Mouse (Mus musculus) erythroblast, embryonic 14.5 days (primary cell): ENCODE measurements around the gene Slc4a1.

Experiments used
- GATA1 ChIP-seq: IDR thresholded peaks from 2 replicates; pipeline ENCODE4 v1.6.1; 2012; ENCODE audit warnings: low read length, inconsistent platforms, mixed read lengths
- TAL1 ChIP-seq: IDR thresholded peaks from 3 replicates; pipeline ENCODE4 v1.6.1; 2012; ENCODE audit warnings: low read length, inconsistent platforms, mixed read lengths

GRCm38 (mm10) chr11:102329518-102329917, 36.5 kb downstream of the Slc4a1 start:
- TF ChIP-seq GATA1 = no peak
- TF ChIP-seq TAL1 = no peak
